Mouse (Mus musculus) heart, adult 2 months (tissue): ENCODE data around the gene Slc35e3. TPM values are rescaled to one million over a fixed set of nuclear protein-coding genes. Genes with fewer than 3 reads are reported as not detected.

Experiments
- DNase-seq, 2 experiments: peaks; one replicate each; pipeline ENCODE4 v3.0.0; 2021
- H3K27ac ChIP-seq: fragments of 200-600 bp; 2 replicates; pipeline ENCODE4 v1.8.1; 2022
- H3K27me3 ChIP-seq: fragments of 200-500 bp; 2 replicates; pipeline ENCODE4 v1.6.1; 2012; ENCODE audit warnings: mild to moderate bottlenecking, low read length, inconsistent platforms, mixed read lengths; ENCODE audit not compliant: control insufficient read depth, insufficient read depth
- H3K36me3 ChIP-seq: fragments of 200-500 bp; 2 replicates; pipeline ENCODE4 v1.6.1; 2012; ENCODE audit warnings: low read length, inconsistent platforms; ENCODE audit not compliant: control insufficient read depth, insufficient read depth
- H3K4me1 ChIP-seq: fragments of 200-500 bp; 2 replicates; pipeline ENCODE4 v1.6.1; 2011; ENCODE audit warnings: low read length; ENCODE audit not compliant: control insufficient read depth, insufficient read depth
- H3K4me3 ChIP-seq: fragments of 200-600 bp; 2 replicates; pipeline ENCODE4 v1.8.1; 2022
- H3K79me2 ChIP-seq: fragments of 200-500 bp; replicated peaks from 2 replicates; pipeline ENCODE4 v1.6.1; 2012; ENCODE audit warnings: mild to moderate bottlenecking, inconsistent platforms, low read length, moderate library complexity, mixed read lengths; ENCODE audit not compliant: control insufficient read depth, insufficient read depth
- H3K9ac ChIP-seq: fragments of 200-500 bp; 2 replicates; pipeline ENCODE4 v1.6.1; 2012; ENCODE audit warnings: low read depth, mild to moderate bottlenecking, control low read depth, inconsistent platforms, low read length, mixed read lengths
- CTCF ChIP-seq: fragments of 200-600 bp; IDR thresholded peaks from 2 replicates; pipeline ENCODE4 v1.8.1; 2022; ENCODE audit warnings: antibody characterized with exemption, mild to moderate bottlenecking, moderate library complexity
- EP300 ChIP-seq: fragments of 200-500 bp; IDR thresholded peaks from 2 replicates; pipeline ENCODE4 v1.6.1; 2011; ENCODE audit warnings: low read depth, low read length, control low read depth; ENCODE audit not compliant: insufficient read depth
- POLR2A ChIP-seq: fragments of 200-500 bp; IDR thresholded peaks from 2 replicates; pipeline ENCODE4 v1.6.1; 2011; ENCODE audit warnings: mild to moderate bottlenecking, low read depth, low read length, control low read depth; ENCODE audit not compliant: insufficient read depth
- WGBS: fragments of 180-500 bp; shearing (Covaris S2); methylation state at CpG from one replicate; pipeline ENCODE4 v1.1.7; 2018; 5-methylcytosine and 5-hydroxymethylcytosine counted together
- intact Hi-C: fragments of 180-260 bp; cut with DNase I; formaldehyde crosslinking; loops from one replicate; pipeline ENCODE4 v1.15.1; 2025
- long read RNA-seq: library from polyadenylated mRNA; stranded (forward); transcript quantifications from one replicate; pipeline ENCODE4 v2.0.0, GENCODE M21; 2021
- polyA plus RNA-seq: library from polyadenylated mRNA; depleted of rRNA; stranded (reverse); fragments of >200 nt; gene quantifications from 2 replicates; pipeline ENCODE4 v1.2.3, GENCODE M21; 2012; rRNA removed
- total RNA-seq, 2 experiments: library from RNA; stranded (reverse); gene quantifications; 2 replicates each; pipeline ENCODE4 v1.2.3; 2021

Slc35e3 gene
- 1 to 10 TPM; 7.4 to 8.0 TPM for total RNA-seq
- polyA plus RNA-seq = 5.7 and 9.2 TPM in 2 replicates
- long read RNA-seq, partial matches to known transcripts = 0 of 7 reads
- long read RNA-seq, other reads (novel, unspliced or antisense) = 3 of 7 reads

- peak; percentile 98 to 100 for DNase-seq
- Histone ChIP-seq H3K9ac (peak within 1 kb of the TSS; percentile 74), H3K36me3 (no peaks in the 10 kb centered on the region), H3K79me2 (no peaks in the 10 kb centered on the region), H3K4me3 (peak within 1 kb of the TSS; percentile 62), H3K27me3 (no peaks in the 10 kb centered on the region), H3K4me1 (no peaks in the 10 kb centered on the region), H3K27ac (peak within 1 kb of the TSS; percentile 78)
- WGBS = 12% methylated on average over 46 of the region's 46 CpGs
- TF ChIP-seq POLR2A (peak; percentile 65), CTCF (no peak)
- intact Hi-C loops = loop anchor here (1.0 to 5.0 kb wide), 2 partner anchors 45 to 101 kb away; partner anchors contain the start of gene Rap1b
Observed at GRCm38 (mm10) chr10:117746297-117746883, at the start of gene Slc35e3. Slc35e3 (minus strand) TSS chr10:117746365.

- TF ChIP-seq EP300 (no peak), CTCF (no peak), POLR2A (no peak)
- peaks cover 2% of the 10 kb centered on the region for H3K79me2 ChIP-seq
- no peak for DNase-seq
- no peaks in the 10 kb centered on the region for H3K27me3 ChIP-seq
- no peaks in the 10 kb centered on the region for H3K4me1 ChIP-seq
- WGBS = 76% methylated on average over 4 of the region's 4 CpGs
- no peak overlapping the region for H3K4me3 ChIP-seq
- no peak overlapping the region for H3K9ac ChIP-seq
- intact Hi-C loops = no loop called here
- H3K27ac ChIP-seq = no peak overlapping the region
- no peaks in the 10 kb centered on the region for H3K36me3 ChIP-seq
Observed at GRCm38 (mm10) chr10:117795206-117795605, 49.0 kb upstream of the Slc35e3 start.

DNA sequence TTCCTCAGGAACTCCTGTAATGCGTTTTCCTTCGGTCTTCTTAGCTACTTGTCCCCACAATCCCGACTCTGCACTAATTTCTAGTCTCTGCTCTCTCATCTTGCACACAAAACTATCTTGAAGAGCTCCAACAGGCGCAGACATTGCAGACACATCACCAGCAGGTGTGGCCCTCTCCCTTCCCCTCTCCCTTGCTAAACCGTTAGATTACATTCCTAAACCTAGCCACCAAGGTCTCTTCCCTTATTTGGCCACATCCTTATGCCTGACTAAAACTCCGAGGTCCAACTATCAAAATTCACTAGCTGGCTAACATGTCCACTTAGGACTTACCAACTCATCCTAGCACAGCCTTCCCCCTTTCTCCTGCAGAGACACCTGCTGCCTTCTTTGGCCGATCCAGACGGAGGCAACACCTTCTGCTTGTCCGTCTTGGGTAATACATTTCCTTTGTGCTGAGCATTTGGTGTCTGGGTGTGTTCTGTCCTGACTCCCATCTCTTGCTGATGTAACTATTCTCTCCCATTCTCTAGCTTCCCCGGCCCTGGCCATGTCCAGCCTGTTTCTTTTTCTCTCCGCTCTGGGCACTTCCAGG lies 47.4 kb upstream of the Slc35e3 start:
- Histone ChIP-seq H3K27ac (peak overlapping the region; percentile 87), H3K4me3 (no peak overlapping the region), H3K36me3 (no peaks in the 10 kb centered on the region), H3K27me3 (no peaks in the 10 kb centered on the region), H3K79me2 (peaks cover 2% of the 10 kb centered on the region), H3K9ac (no peak overlapping the region), H3K4me1 (no peaks in the 10 kb centered on the region)
- no peak for DNase-seq
- TF ChIP-seq POLR2A = no peak
- TF ChIP-seq EP300 = no peak
- no peak for TF ChIP-seq CTCF
- WGBS = 53% methylated on average over 11 of the region's 11 CpGs
- intact Hi-C loops = loop anchor here (2.0 kb wide), 3 partner anchors 51 to 317 kb away; no protein-coding TSS in a partner anchor

GRCm38 (mm10) chr10:117792141-117793091 lies 46.3 kb upstream of the Slc35e3 start, which contains the start of gene Nup107:
Nup107 (minus strand) TSS chr10:117792705.
- H3K27ac ChIP-seq = peak within 1 kb of the TSS; percentile 87
- no peaks in the 10 kb centered on the region for H3K36me3 ChIP-seq
- DNase-seq = peak; percentile 100
- H3K79me2 ChIP-seq = peaks cover 2% of the 10 kb centered on the region
- H3K27me3 ChIP-seq = no peaks in the 10 kb centered on the region
- intact Hi-C loops = loop anchor here (2.0 kb wide), 3 partner anchors 52 to 318 kb away; no protein-coding TSS in a partner anchor
- H3K4me1 ChIP-seq = no peaks in the 10 kb centered on the region
- peak within 1 kb of the TSS; percentile 65 for H3K4me3 ChIP-seq
- H3K9ac ChIP-seq = peak within 1 kb of the TSS; percentile 74
- TF ChIP-seq EP300 (peak; percentile 61; the same call in 1 of the 2 replicates), POLR2A (peak; percentile 88), CTCF (no peak)
- WGBS = under 1% methylated on average over 75 of the region's 75 CpGs

- Histone ChIP-seq H3K36me3 (no peaks in the 10 kb centered on the region), H3K27me3 (no peaks in the 10 kb centered on the region), H3K9ac (no peak overlapping the region), H3K79me2 (peaks cover 2% of the 10 kb centered on the region), H3K4me1 (no peaks in the 10 kb centered on the region), H3K4me3 (no peak overlapping the region), H3K27ac (no peak overlapping the region)
- WGBS = 84% methylated on average over 2 of the region's 2 CpGs
- no peak for DNase-seq
- intact Hi-C loops = loop anchor here (1.0 kb wide), 1 partner anchor 45 kb away; the partner anchor contains the start of gene Slc35e3
- TF ChIP-seq CTCF (no peak), POLR2A (no peak), EP300 (no peak)
Observed at GRCm38 (mm10) chr10:117791171-117791470, 45.0 kb upstream of the Slc35e3 start.
